Mouse (Mus musculus): Measurements from ENCODE around the gene Fbf1. TPM values are rescaled to one million over a fixed set of nuclear protein-coding genes. Genes with fewer than 3 reads are reported as not detected.

Gene Fbf1
- total RNA-seq (2021) = 10 to 100 TPM; 30.9 to 42.1 TPM
- long read RNA-seq, experiment 1, full-length matches to known transcripts = 1 of 15 reads
- long read RNA-seq, experiment 1, partial matches to known transcripts = 10 of 15 reads
- long read RNA-seq, experiment 1, other reads (novel, unspliced or antisense) = 4 of 15 reads
- long read RNA-seq, experiment 2, partial matches to known transcripts = 21 of 27 reads
- long read RNA-seq, experiment 2, other reads (novel, unspliced or antisense) = 6 of 27 reads

DNA sequence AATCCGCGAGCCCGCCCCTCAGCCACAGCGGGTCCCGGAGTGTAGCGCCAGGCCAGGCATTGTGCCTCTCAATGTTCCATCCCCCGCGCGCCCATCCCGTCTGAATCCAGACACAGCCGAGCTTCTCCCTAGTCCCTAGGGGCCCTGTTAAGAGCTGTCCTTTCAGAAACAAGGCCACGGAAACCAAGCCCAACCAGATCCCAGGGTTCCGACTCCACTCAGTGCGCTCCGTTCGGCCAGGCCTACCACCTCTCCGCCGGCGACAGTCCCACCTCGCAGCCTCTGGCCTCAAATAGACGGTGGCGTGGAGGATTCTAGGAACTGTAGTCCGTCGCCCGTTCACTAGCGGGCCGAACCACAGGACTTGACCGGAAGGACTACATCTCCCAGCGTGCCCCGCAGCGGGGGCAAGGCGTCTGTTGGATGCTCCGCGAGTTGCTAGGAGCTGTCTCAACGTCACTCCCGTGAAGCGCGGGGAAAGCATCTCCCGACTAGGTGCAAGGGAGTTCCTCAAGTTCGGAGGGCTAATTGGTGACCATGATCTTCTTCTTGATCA, at the start of gene Fbf1:
Gene Fbf1, minus strand, starts transcription at position 283 of the 556 bp plus-strand sequence.
- peak; percentile 84 to 86 for DNase-seq (ENCODE audit: low spot score in 2 of 2)

- no peak for DNase-seq (ENCODE audit: low spot score in 2 of 2)
Measured at GRCm38 (mm10) chr11:116216549-116216948, 48.6 kb upstream of the Fbf1 start.

- no peak for DNase-seq (ENCODE audit: low spot score in 2 of 2)
Measured at GRCm38 (mm10) chr11:116215991-116216390, 48.0 kb upstream of the Fbf1 start.

- DNase-seq (ENCODE audit: low spot score in 2 of 2) = no peak
Measured at GRCm38 (mm10) chr11:116215181-116215580, 47.2 kb upstream of the Fbf1 start.

DNA sequence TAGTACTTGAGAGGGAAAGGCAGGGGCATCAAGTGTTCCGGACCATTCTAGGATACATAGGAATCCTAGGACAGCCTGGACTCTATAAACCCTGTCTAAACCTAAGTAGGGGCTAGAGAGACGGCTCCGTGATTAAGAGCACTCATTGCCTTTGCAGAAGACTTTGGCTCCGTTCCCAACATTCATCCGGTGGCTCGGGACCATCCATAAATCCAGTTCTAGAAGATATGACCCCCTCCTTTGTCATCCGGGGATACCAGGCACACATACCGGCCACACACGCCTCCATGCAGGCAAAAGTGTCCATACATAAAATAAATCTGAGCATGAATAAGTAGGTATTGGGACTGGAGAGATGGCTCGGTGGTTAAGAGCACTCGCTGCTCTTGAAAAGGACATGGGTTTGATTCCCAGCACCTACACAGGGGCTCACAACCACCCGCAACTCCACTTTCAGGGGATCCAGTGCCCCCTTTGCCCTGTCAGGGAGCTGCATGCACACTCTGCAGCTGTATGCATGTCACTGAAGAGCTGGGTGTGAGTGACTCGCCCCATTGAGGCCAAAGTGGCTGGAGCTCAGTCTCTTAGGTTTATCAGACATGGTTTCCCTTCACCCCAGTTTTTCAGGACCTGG, 46.0 kb upstream of the Fbf1 start:
- DNase-seq (ENCODE audit: low spot score in 2 of 2) = no peak

DNA sequence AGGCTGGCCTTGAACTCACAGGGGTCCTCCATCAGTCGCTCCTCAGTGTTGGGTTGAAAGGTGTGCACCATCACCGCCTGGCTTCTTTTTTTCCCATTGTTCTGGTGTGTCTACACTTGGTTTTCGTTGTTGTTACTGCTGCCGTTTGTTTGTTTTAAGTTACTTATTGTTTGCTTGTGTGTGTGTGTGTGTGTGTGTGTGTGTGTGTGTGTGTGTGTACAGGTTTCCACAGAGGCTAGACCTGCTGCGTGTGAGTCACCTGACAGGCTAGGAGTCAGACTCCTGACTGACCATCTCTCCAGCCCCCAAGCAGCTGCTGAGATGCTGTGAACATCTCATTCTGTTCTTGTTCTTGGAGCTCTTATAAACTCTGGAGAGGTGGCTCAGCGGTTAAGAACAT, 44.9 kb upstream of the Fbf1 start:
- no peak for DNase-seq (ENCODE audit: low spot score in 2 of 2)

DNA sequence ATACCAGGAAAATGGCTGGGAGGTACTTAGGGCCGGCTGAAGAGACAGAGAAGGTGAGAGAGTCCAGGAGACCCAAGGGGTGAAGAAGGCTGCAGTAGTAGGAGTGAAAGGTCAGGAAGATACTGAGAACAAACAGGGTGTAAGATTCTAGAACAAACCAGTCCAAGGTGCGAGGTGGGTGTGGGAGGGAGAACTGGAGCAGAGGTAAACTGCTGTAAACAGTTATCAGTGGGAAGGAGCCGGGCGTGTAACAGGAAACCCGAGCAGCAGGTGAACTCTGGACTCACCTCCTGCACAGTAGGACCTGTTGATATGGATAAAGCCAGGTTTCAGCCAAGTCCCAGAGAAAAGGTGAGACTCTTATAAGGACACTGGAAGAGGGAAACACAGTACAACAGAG, 42.7 kb upstream of the Fbf1 start:
- DNase-seq (ENCODE audit: low spot score in 2 of 2) = no peak

- DNase-seq (ENCODE audit: low spot score in 2 of 2) = no peak
Measured at GRCm38 (mm10) chr11:116209257-116209656, 41.3 kb upstream of the Fbf1 start.

DNA sequence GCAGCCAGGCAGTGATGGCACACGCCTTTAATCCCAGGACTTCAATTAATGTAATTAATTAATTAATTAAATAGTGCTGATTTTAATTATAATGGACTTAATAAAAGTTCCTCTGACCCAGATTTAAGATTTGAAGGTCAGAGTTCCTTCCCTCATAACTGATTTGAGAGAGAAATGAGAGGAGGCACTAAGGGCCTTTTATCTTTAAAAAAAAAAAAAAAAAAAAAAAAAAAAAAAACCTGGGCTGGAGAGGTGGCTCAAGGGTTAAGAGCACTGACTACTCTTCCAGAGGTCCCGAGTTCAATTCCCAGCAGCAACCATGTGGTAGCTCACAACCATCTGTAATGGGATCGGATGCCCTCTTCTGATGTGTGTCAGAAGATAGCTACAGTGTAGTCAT, 40.7 kb upstream of the Fbf1 start:
- DNase-seq (ENCODE audit: low spot score in 2 of 2) = no peak

DNA sequence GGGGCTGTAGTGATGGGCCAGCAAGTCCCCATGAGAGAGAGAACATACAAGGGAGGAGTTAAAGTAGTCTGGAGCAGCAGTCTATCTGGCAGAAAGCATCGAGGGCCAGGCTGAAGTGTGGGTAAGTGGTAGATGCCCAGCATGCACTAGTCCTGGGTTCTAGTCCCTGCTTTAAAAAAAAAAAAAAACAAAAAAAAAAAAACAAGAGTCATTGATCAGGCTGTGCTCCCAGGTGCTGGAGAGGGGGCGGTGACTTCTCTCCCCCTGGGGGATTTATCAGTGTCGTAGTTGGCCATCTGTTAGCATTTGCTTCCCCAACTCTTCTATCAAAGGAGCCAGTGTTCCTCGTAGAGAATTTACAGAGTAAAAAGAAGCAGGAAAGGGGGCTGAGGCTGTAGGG, 38.7 kb upstream of the Fbf1 start:
- no peak for DNase-seq (ENCODE audit: low spot score in 2 of 2)

- no peak for DNase-seq (ENCODE audit: low spot score in 2 of 2)
Measured at GRCm38 (mm10) chr11:116203150-116203549, 35.2 kb upstream of the Fbf1 start.

DNA sequence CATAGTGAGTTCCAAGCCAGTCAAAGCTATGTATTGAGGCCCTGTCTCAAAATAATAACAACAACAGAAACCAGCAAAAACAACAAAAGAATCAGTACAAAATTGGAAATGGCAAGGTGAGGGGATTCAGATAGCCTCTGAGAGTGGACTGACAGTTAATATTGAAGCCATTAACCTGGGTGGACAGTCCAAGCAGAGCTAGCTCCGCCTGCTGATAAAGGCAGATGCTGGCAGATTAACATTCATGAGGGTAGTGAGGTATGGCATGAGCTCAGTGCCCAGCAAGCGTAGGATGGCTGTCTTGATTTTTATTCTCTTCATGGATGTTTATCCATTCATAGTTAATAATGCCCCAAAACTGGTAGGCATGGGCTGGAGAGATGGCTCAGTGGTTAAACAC, 33.2 kb upstream of the Fbf1 start:
- DNase-seq (ENCODE audit: low spot score in 2 of 2) = no peak

GRCm38 (mm10) chr11:116198639-116199531, 30.9 kb upstream of the Fbf1 start, which contains the start of the genes Ten1 and Acox1:
Ten1 (plus strand) TSS chr11:116198855.
Acox1 (minus strand) TSS chr11:116199045.
- DNase-seq (ENCODE audit: low spot score in 2 of 2) = peak; percentile 94 to 95

DNA sequence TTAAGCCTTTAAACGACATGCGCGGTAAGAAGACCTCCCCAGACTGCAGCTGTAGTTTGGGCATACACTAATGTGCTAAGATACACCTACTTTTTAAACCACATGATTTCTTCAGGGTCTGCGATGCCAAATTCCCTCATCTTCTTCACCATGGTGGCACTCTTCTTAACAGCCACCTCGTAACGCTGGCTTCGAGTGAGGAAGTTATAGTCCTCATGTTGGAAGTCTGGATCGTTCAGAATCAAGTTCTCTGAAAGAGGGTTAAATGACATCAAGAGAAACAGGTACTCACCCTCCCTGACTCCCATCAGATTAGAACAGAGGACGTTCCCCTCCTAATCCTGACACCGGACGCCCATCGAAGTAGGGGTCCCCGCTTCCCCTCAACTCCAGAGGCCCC, 30.2 kb upstream of the Fbf1 start:
- no peak for DNase-seq (ENCODE audit: low spot score in 2 of 2)

DNA sequence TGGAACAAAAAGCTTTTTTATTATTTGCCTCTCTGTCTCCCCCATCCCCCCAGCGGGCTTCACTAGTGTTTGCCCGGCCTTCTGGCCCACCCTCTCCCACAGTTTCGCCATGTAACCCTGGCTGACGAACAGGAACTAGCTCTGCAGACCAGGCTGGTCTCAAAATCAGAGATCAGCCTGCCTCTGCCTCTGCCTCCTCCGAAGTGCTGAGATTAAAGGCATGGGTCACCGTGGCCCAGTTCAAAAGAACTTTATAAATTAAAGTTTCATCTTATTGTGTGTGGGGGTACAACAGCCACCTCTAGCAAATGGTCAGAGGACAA, 29.6 kb upstream of the Fbf1 start:
- DNase-seq (ENCODE audit: low spot score in 2 of 2) = no peak

DNA sequence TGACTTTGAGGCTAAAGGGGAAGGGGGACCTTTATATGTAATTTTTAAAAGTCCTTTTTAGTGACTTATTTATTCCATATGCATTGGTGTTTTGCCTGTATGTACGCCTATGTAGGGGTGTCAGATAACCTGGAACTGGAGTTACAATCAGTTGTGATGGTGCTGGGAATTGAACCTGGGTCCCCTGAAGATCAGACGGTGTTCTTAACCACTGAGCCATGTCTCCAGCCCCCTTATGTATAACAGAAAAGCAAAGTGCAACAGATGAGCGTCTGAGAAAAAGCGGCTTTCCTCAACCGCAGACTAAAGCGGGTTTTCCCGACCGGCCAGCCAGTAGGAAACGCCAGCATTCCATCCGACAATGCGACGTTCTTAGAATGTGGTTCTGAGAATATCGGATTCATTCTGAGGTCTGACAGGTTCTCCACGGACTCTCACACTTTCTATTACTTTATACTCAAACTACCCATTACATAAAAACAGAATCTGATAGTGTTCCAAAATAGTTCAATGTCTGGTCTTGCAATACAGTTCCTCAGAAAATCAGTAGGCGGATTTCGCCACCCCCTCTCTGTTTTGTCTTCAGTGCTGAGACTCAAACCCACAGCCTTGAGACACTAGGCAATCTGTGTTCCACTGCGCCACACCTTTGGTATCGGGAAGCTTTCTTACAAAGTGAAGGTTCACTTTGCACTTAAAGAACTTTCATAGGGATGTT, 29.1 kb upstream of the Fbf1 start:
- DNase-seq (ENCODE audit: low spot score in 2 of 2) = no peak

DNA sequence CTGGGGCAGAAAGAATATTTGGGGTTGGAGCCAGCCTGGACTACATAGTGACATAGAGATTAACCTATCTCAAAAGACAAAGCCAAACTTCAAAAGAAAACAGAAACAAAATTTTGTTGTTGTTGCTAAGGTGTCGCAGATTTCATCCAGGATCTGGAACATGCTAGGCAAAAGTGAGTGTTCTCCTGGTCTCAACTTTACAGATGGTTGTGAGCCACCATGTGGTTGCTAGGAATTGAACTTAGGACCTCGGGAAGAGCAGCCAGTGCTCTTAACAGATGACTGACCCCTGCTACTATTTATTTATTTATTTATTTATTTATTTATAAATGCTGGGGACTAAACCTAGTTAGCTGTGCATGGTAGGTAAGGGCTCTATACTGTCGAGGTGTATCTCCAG, 28.4 kb upstream of the Fbf1 start:
- DNase-seq (ENCODE audit: low spot score in 2 of 2) = no peak

GRCm38 (mm10) chr11:116195252-116195651, 27.3 kb upstream of the Fbf1 start:
- no peak for DNase-seq (ENCODE audit: low spot score in 2 of 2)

- no peak for DNase-seq (ENCODE audit: low spot score in 2 of 2)
Measured at GRCm38 (mm10) chr11:116194619-116195018, 26.7 kb upstream of the Fbf1 start.

DNA sequence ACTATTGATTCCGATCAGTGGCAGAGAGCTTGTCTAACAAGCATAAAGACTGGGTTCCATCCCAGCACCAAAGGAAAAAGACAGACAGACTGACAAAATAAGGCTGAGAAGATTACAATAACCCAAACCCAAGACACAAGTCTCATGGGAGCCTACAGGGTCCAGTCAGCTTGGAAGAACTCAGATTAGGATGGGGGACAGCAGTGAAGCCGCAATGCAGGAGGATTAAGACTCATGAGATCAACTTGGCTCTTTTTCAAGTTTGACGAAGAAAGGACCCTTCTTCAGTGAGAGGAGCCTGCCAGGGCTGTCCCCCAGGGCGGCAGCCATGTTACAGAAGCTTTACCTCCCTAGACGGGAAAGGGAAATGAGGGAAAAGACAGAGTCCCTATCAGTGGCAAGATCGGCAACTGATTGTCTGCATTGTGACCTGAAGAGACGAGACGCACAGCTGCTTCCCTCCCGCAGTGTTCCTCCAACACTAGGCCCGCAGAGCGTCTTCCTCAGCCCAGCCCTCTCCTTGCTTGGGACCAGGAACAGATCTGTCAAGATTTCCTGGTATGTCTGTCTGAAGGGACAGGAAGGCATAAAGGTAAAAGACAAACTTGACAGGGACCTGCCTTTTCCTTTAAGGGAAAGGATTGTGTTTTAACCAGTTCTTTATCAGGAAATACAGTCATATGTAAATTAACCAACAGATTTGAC, 19.4 kb upstream of the Fbf1 start:
- DNase-seq (ENCODE audit: low spot score in 2 of 2) = no peak

GRCm38 (mm10) chr11:116186360-116186759, 18.4 kb upstream of the Fbf1 start:
- DNase-seq (ENCODE audit: low spot score in 2 of 2) = no peak
